Mouse (Mus musculus): ENCODE results near the gene Nol12.

- TF ChIP-seq CTCF (conservative IDR thresholded peaks at IDR 0.05; ENCODE audit: low read length) (no peak), POU5F1 (IDR thresholded peaks at IDR 0.05; ENCODE audit: borderline replicate concordance, low read length) (no peak)
These were observed 20.9 kb downstream of the Nol12 start for GRCm38 (mm10) chr15:78955663-78956062.
